Mouse (Mus musculus): ENCODE results near the gene Myo10. TPM values are rescaled to one million over a fixed set of nuclear protein-coding genes. Genes with fewer than 3 reads are reported as not detected.
A peak's percentile ranks its signal among the peaks of the same experiment; 100 is the strongest.

Gene Myo10
- polyA plus RNA-seq, 1 experiment from 2014 or later: 30.4 TPM

GRCm38 (mm10) chr15:25706874-25707554 lies 84.7 kb downstream of the Myo10 start:
- H3K27me3 ChIP-seq (ENCODE audit: control insufficient read depth, insufficient read depth, low read length): no peaks in the 10 kb centered on the region
- WGBS: 77% methylated on average over 19 of the region's 19 CpGs
- no peaks in the 10 kb centered on the region for H3K4me1 ChIP-seq (ENCODE audit: control insufficient read depth, insufficient read depth, low read length)
- no peak overlapping the region for H3K4me2 ChIP-seq (ENCODE audit: low read depth, low read length)
- ATAC-seq (ENCODE audit: insufficient read depth, low FRiP score): no peak
- no peak overlapping the region for H3K4me3 ChIP-seq (replicated peaks; ENCODE audit: low read length)
- H3K9ac ChIP-seq (ENCODE audit: low read length): no peak overlapping the region
- H3K9me3 ChIP-seq (replicated peaks; ENCODE audit: control insufficient read depth, low read length): no peaks in the 10 kb centered on the region
- H3K27ac ChIP-seq (ENCODE audit: low read length): no peak overlapping the region
- peaks cover 6% of the 10 kb centered on the region; the same call in 1 of the 2 replicates for H3K36me3 ChIP-seq (ENCODE audit: control insufficient read depth, insufficient read depth, low read length)

- no peaks in the 10 kb centered on the region for H3K27me3 ChIP-seq (ENCODE audit: control insufficient read depth, insufficient read depth, low read length)
- no peaks in the 10 kb centered on the region for H3K4me1 ChIP-seq (ENCODE audit: control insufficient read depth, insufficient read depth, low read length)
- WGBS: 75% methylated on average over 1 of the region's 1 CpGs
- H3K4me3 ChIP-seq (replicated peaks; ENCODE audit: low read length): no peak overlapping the region
- H3K9me3 ChIP-seq (replicated peaks; ENCODE audit: control insufficient read depth, low read length): no peaks in the 10 kb centered on the region
- no peak for ATAC-seq (ENCODE audit: insufficient read depth, low FRiP score)
- no peaks in the 10 kb centered on the region for H3K36me3 ChIP-seq (ENCODE audit: control insufficient read depth, insufficient read depth, low read length)
- no peak overlapping the region for H3K9ac ChIP-seq (ENCODE audit: low read length)
- no peak overlapping the region for H3K4me2 ChIP-seq (ENCODE audit: low read depth, low read length)
- H3K27ac ChIP-seq (ENCODE audit: low read length): no peak overlapping the region
Observed at GRCm38 (mm10) chr15:25707891-25708290, 85.6 kb downstream of the Myo10 start.

- Histone ChIP-seq H3K4me3 (replicated peaks; ENCODE audit: low read length) (no peak overlapping the region), H3K36me3 (ENCODE audit: control insufficient read depth, insufficient read depth, low read length) (no peaks in the 10 kb centered on the region), H3K27ac (ENCODE audit: low read length) (no peak overlapping the region), H3K4me2 (ENCODE audit: low read depth, low read length) (no peak overlapping the region), H3K4me1 (ENCODE audit: control insufficient read depth, insufficient read depth, low read length) (peaks cover 11% of the 10 kb centered on the region; the same call in 1 of the 2 replicates), H3K9me3 (replicated peaks; ENCODE audit: control insufficient read depth, low read length) (no peaks in the 10 kb centered on the region), H3K9ac (ENCODE audit: low read length) (no peak overlapping the region), H3K27me3 (ENCODE audit: control insufficient read depth, insufficient read depth, low read length) (no peaks in the 10 kb centered on the region)
- WGBS: 94% methylated on average over 10 of the region's 10 CpGs
- ATAC-seq (ENCODE audit: insufficient read depth, low FRiP score): no peak
Observed at GRCm38 (mm10) chr15:25710876-25711275, 88.6 kb downstream of the Myo10 start.

- no peak overlapping the region for H3K27ac ChIP-seq (ENCODE audit: low read length)
- H3K4me3 ChIP-seq (replicated peaks; ENCODE audit: low read length): no peak overlapping the region
- no peaks in the 10 kb centered on the region for H3K36me3 ChIP-seq (ENCODE audit: control insufficient read depth, insufficient read depth, low read length)
- no peak overlapping the region for H3K4me2 ChIP-seq (ENCODE audit: low read depth, low read length)
- no peak overlapping the region for H3K9ac ChIP-seq (ENCODE audit: low read length)
- ATAC-seq (ENCODE audit: insufficient read depth, low FRiP score): no peak
- no peaks in the 10 kb centered on the region for H3K9me3 ChIP-seq (replicated peaks; ENCODE audit: control insufficient read depth, low read length)
- no peaks in the 10 kb centered on the region for H3K27me3 ChIP-seq (ENCODE audit: control insufficient read depth, insufficient read depth, low read length)
- H3K4me1 ChIP-seq (ENCODE audit: control insufficient read depth, insufficient read depth, low read length): peaks cover 11% of the 10 kb centered on the region; the same call in 1 of the 2 replicates
- WGBS: 72% methylated on average over 4 of the region's 4 CpGs
Observed at GRCm38 (mm10) chr15:25712877-25713276, 90.6 kb downstream of the Myo10 start.

GRCm38 (mm10) chr15:25713587-25714361 lies 91.4 kb downstream of the Myo10 start:
- H3K9me3 ChIP-seq (replicated peaks; ENCODE audit: control insufficient read depth, low read length): no peaks in the 10 kb centered on the region
- H3K9ac ChIP-seq (ENCODE audit: low read length): no peak overlapping the region
- no peak overlapping the region for H3K4me3 ChIP-seq (replicated peaks; ENCODE audit: low read length)
- peaks cover 11% of the 10 kb centered on the region; the same call in 1 of the 2 replicates for H3K4me1 ChIP-seq (ENCODE audit: control insufficient read depth, insufficient read depth, low read length)
- no peaks in the 10 kb centered on the region for H3K36me3 ChIP-seq (ENCODE audit: control insufficient read depth, insufficient read depth, low read length)
- no peak overlapping the region for H3K27ac ChIP-seq (ENCODE audit: low read length)
- H3K4me2 ChIP-seq (ENCODE audit: low read depth, low read length): no peak overlapping the region
- 75% methylated on average over 38 of the region's 38 CpGs for WGBS
- no peaks in the 10 kb centered on the region for H3K27me3 ChIP-seq (ENCODE audit: control insufficient read depth, insufficient read depth, low read length)
- peak; percentile 27; the same call in 1 of the 2 replicates for ATAC-seq (ENCODE audit: insufficient read depth, low FRiP score)

- 66% methylated on average over 10 of the region's 10 CpGs for WGBS
- no peak overlapping the region for H3K9ac ChIP-seq (ENCODE audit: low read length)
- no peaks in the 10 kb centered on the region for H3K36me3 ChIP-seq (ENCODE audit: control insufficient read depth, insufficient read depth, low read length)
- H3K4me1 ChIP-seq (ENCODE audit: control insufficient read depth, insufficient read depth, low read length): peaks cover 11% of the 10 kb centered on the region; the same call in 1 of the 2 replicates
- peak; percentile 51; the same call in 1 of the 2 replicates for ATAC-seq (ENCODE audit: insufficient read depth, low FRiP score)
- no peaks in the 10 kb centered on the region for H3K9me3 ChIP-seq (replicated peaks; ENCODE audit: control insufficient read depth, low read length)
- no peaks in the 10 kb centered on the region for H3K27me3 ChIP-seq (ENCODE audit: control insufficient read depth, insufficient read depth, low read length)
- H3K27ac ChIP-seq (ENCODE audit: low read length): peak overlapping the region; percentile 37; the same call in 1 of the 2 replicates
- no peak overlapping the region for H3K4me3 ChIP-seq (replicated peaks; ENCODE audit: low read length)
- no peak overlapping the region for H3K4me2 ChIP-seq (ENCODE audit: low read depth, low read length)
Observed at GRCm38 (mm10) chr15:25715218-25715995, 93.1 kb downstream of the Myo10 start.

GRCm38 (mm10) chr15:25715996-25716395 lies 93.7 kb downstream of the Myo10 start:
- H3K27ac ChIP-seq (ENCODE audit: low read length): peak overlapping the region; percentile 37; the same call in 1 of the 2 replicates
- no peak overlapping the region for H3K4me3 ChIP-seq (replicated peaks; ENCODE audit: low read length)
- peaks cover 11% of the 10 kb centered on the region; the same call in 1 of the 2 replicates for H3K4me1 ChIP-seq (ENCODE audit: control insufficient read depth, insufficient read depth, low read length)
- no peak overlapping the region for H3K9ac ChIP-seq (ENCODE audit: low read length)
- no peak for ATAC-seq (ENCODE audit: insufficient read depth, low FRiP score)
- no peaks in the 10 kb centered on the region for H3K36me3 ChIP-seq (ENCODE audit: control insufficient read depth, insufficient read depth, low read length)
- H3K27me3 ChIP-seq (ENCODE audit: control insufficient read depth, insufficient read depth, low read length): no peaks in the 10 kb centered on the region
- H3K9me3 ChIP-seq (replicated peaks; ENCODE audit: control insufficient read depth, low read length): no peaks in the 10 kb centered on the region
- WGBS: 60% methylated on average over 11 of the region's 11 CpGs
- no peak overlapping the region for H3K4me2 ChIP-seq (ENCODE audit: low read depth, low read length)

GRCm38 (mm10) chr15:25717006-25717405 lies 94.7 kb downstream of the Myo10 start:
- no peak for ATAC-seq (ENCODE audit: insufficient read depth, low FRiP score)

More at GRCm38 (mm10) chr15:25717006-25717405, 94.7 kb downstream of the Myo10 start:
- Histone ChIP-seq H3K4me3 (replicated peaks; ENCODE audit: low read length) (no peak overlapping the region), H3K9ac (ENCODE audit: low read length) (no peak overlapping the region), H3K4me2 (ENCODE audit: low read depth, low read length) (no peak overlapping the region), H3K27ac (ENCODE audit: low read length) (no peak overlapping the region), H3K4me1 (ENCODE audit: control insufficient read depth, insufficient read depth, low read length) (peaks cover 11% of the 10 kb centered on the region; the same call in 1 of the 2 replicates), H3K27me3 (ENCODE audit: control insufficient read depth, insufficient read depth, low read length) (no peaks in the 10 kb centered on the region), H3K9me3 (replicated peaks; ENCODE audit: control insufficient read depth, low read length) (no peaks in the 10 kb centered on the region), H3K36me3 (ENCODE audit: control insufficient read depth, insufficient read depth, low read length) (no peaks in the 10 kb centered on the region)
- WGBS: 28% methylated on average over 3 of the region's 3 CpGs
